Mouse (Mus musculus) limb, embryonic 11.5 days (tissue): Measurements from ENCODE around the gene Whamm. TPM values are rescaled to one million over a fixed set of nuclear protein-coding genes. Genes with fewer than 3 reads are reported as not detected.

Experiments
- ATAC-seq: fragments of 200-750 bp; cut with Nextera tagmentation; 2 replicates; pipeline ENCODE4 v1.8.0; 2017; ENCODE audit warnings: low read depth; ENCODE audit not compliant: insufficient number of reproducible peaks, low FRiP score, low TSS enrichment
- DNase-seq: peaks from one replicate; pipeline ENCODE4 v3.0.0-alpha.2; 2015; ENCODE audit warnings: low spot score
- H3K27ac ChIP-seq: fragments of 300-500 bp; sonication (generic); replicated peaks from 2 replicates; pipeline ENCODE4 v1.5.1; 2014; ENCODE audit warnings: low read depth, mild to moderate bottlenecking, low read length
- H3K27me3 ChIP-seq: fragments of 300-500 bp; sonication (generic); 2 replicates; pipeline ENCODE4 v1.6.1; 2014; ENCODE audit warnings: mild to moderate bottlenecking, low read length, mixed read lengths; ENCODE audit not compliant: control insufficient read depth, insufficient read depth
- H3K36me3 ChIP-seq: fragments of 300-500 bp; sonication (generic); 2 replicates; pipeline ENCODE4 v1.6.1; 2014; ENCODE audit warnings: mild to moderate bottlenecking, low read length, moderate library complexity, mixed read lengths; ENCODE audit not compliant: control insufficient read depth, insufficient read depth
- H3K4me1 ChIP-seq: fragments of 300-500 bp; sonication (generic); 2 replicates; pipeline ENCODE4 v1.6.1; 2014; ENCODE audit warnings: low read length, mixed read lengths; ENCODE audit not compliant: control insufficient read depth, insufficient read depth
- H3K4me2 ChIP-seq: fragments of 300-500 bp; sonication (generic); 2 replicates; pipeline ENCODE4 v1.6.1; 2014; ENCODE audit warnings: low read depth, mild to moderate bottlenecking, moderate library complexity; ENCODE audit not compliant: severe bottlenecking
- H3K4me3 ChIP-seq: fragments of 300-500 bp; sonication (generic); 2 replicates; pipeline ENCODE4 v1.5.1; 2014; ENCODE audit warnings: low read depth, low read length
- H3K9ac ChIP-seq: fragments of 300-500 bp; sonication (generic); 2 replicates; pipeline ENCODE4 v1.6.1; 2014; ENCODE audit warnings: mild to moderate bottlenecking, low read length
- H3K9me3 ChIP-seq: fragments of 300-500 bp; sonication (generic); 2 replicates; pipeline ENCODE4 v1.6.1; 2016; ENCODE audit warnings: low read length; ENCODE audit not compliant: control insufficient read depth
- WGBS: fragments of 180-500 bp; shearing (Covaris S2); extraction: QIAGEN DNeasy Blood & Tissue Kit; methylation state at CpG from one replicate; pipeline ENCODE4 v1.1.7; 2014; 5-methylcytosine and 5-hydroxymethylcytosine counted together
- polyA plus RNA-seq: library from polyadenylated mRNA; unstranded; fragments of >200 nt; fragmentation: Nextera tagmentation; extraction: Ambion mirVana; gene quantifications from 2 replicates; pipeline ENCODE4 v1.2.1, GENCODE M21; 2014

The Whamm gene
- polyA plus RNA-seq, 1 experiment from 2014 or later: 5.6 TPM

GRCm38 (mm10) chr7:81559231-81559980 is 11.7 kb upstream of the Whamm start:
- Histone ChIP-seq H3K36me3 (no peaks in the 10 kb centered on the region), H3K4me2 (no peak overlapping the region), H3K4me3 (no peak overlapping the region), H3K9ac (no peak overlapping the region), H3K4me1 (no peaks in the 10 kb centered on the region), H3K9me3 (no peaks in the 10 kb centered on the region), H3K27ac (no peak overlapping the region), H3K27me3 (no peaks in the 10 kb centered on the region)
- WGBS: 85% methylated on average over 14 of the region's 14 CpGs
- DNase-seq (no peak), ATAC-seq (no peak)

GRCm38 (mm10) chr7:81560101-81561049 is 10.7 kb upstream of the Whamm start:
- Histone ChIP-seq H3K27me3 (no peaks in the 10 kb centered on the region), H3K9me3 (no peaks in the 10 kb centered on the region), H3K36me3 (no peaks in the 10 kb centered on the region), H3K9ac (no peak overlapping the region), H3K4me2 (no peak overlapping the region), H3K4me3 (no peak overlapping the region), H3K4me1 (no peaks in the 10 kb centered on the region), H3K27ac (no peak overlapping the region)
- no peak for ATAC-seq
- WGBS: 85% methylated on average over 8 of the region's 8 CpGs
- no peak for DNase-seq

- H3K4me2 ChIP-seq: no peak overlapping the region
- H3K9ac ChIP-seq: no peak overlapping the region
- DNase-seq: no peak
- no peak overlapping the region for H3K4me3 ChIP-seq
- H3K27me3 ChIP-seq: no peaks in the 10 kb centered on the region
- 80% methylated on average over 5 of the region's 5 CpGs for WGBS
- no peak overlapping the region for H3K27ac ChIP-seq
- H3K9me3 ChIP-seq: no peaks in the 10 kb centered on the region
- no peaks in the 10 kb centered on the region for H3K36me3 ChIP-seq
- H3K4me1 ChIP-seq: no peaks in the 10 kb centered on the region
- ATAC-seq: no peak
These were observed 9.9 kb upstream of the Whamm start for GRCm38 (mm10) chr7:81561211-81561610.

- Histone ChIP-seq H3K36me3 (no peaks in the 10 kb centered on the region), H3K4me1 (0 out of 2 replicates have a peak, but pooled peaks cover 5% of the 10 kb centered on the region), H3K4me3 (no peak overlapping the region), H3K9ac (no peak overlapping the region), H3K27ac (no peak overlapping the region), H3K4me2 (no peak overlapping the region), H3K9me3 (no peaks in the 10 kb centered on the region), H3K27me3 (no peaks in the 10 kb centered on the region)
- DNase-seq (no peak), ATAC-seq (no peak)
- WGBS: 73% methylated on average over 4 of the region's 4 CpGs
These were observed 7.5 kb upstream of the Whamm start for GRCm38 (mm10) chr7:81563506-81564015.

- H3K9ac ChIP-seq: no peak overlapping the region
- no peak overlapping the region for H3K27ac ChIP-seq
- no peaks in the 10 kb centered on the region for H3K36me3 ChIP-seq
- no peak overlapping the region for H3K4me2 ChIP-seq
- H3K4me1 ChIP-seq: 0 out of 2 replicates have a peak, but pooled peaks cover 5% of the 10 kb centered on the region
- H3K27me3 ChIP-seq: no peaks in the 10 kb centered on the region
- ATAC-seq (no peak), DNase-seq (no peak)
- no peaks in the 10 kb centered on the region for H3K9me3 ChIP-seq
- no peak overlapping the region for H3K4me3 ChIP-seq
- 74% methylated on average over 7 of the region's 7 CpGs for WGBS
These were observed 6.3 kb upstream of the Whamm start for GRCm38 (mm10) chr7:81564766-81565165.

- H3K36me3 ChIP-seq: no peaks in the 10 kb centered on the region
- H3K27ac ChIP-seq: no peak overlapping the region
- no peak overlapping the region for H3K9ac ChIP-seq
- DNase-seq: peak; percentile 50
- peak; percentile 67 for ATAC-seq
- H3K4me3 ChIP-seq: no peak overlapping the region
- 36% methylated on average over 7 of the region's 7 CpGs for WGBS
- no peaks in the 10 kb centered on the region for H3K27me3 ChIP-seq
- no peak overlapping the region for H3K4me2 ChIP-seq
- no peaks in the 10 kb centered on the region for H3K9me3 ChIP-seq
- 0 out of 2 replicates have a peak, but pooled peaks cover 5% of the 10 kb centered on the region for H3K4me1 ChIP-seq
These were observed 5.5 kb upstream of the Whamm start for GRCm38 (mm10) chr7:81565381-81566055.

- no peak for DNase-seq
- H3K4me3 ChIP-seq: no peak overlapping the region
These were observed 4.7 kb upstream of the Whamm start for GRCm38 (mm10) chr7:81566332-81566731.

GRCm38 (mm10) chr7:81566892-81567291 is 4.2 kb upstream of the Whamm start, which contains the start of gene Fsd2:
Gene Fsd2, minus strand, starts transcription at chr7:81566944.
- ATAC-seq (no peak), DNase-seq (peak; percentile 23)
- H3K9ac ChIP-seq: no peak within 1 kb of the TSS
- no peaks in the 10 kb centered on the region for H3K9me3 ChIP-seq
- no peaks in the 10 kb centered on the region for H3K36me3 ChIP-seq
- no peaks in the 10 kb centered on the region for H3K27me3 ChIP-seq
- H3K4me3 ChIP-seq: no peak within 1 kb of the TSS
- 74% methylated on average over 9 of the region's 9 CpGs for WGBS
- no peak within 1 kb of the TSS for H3K4me2 ChIP-seq
- no peak within 1 kb of the TSS for H3K27ac ChIP-seq
- H3K4me1 ChIP-seq: 0 out of 2 replicates have a peak, but pooled peaks cover 5% of the 10 kb centered on the region

More at GRCm38 (mm10) chr7:81566332-81566731, 4.7 kb upstream of the Whamm start:
- no peaks in the 10 kb centered on the region for H3K27me3 ChIP-seq
- H3K4me2 ChIP-seq: no peak overlapping the region
- H3K9me3 ChIP-seq: no peaks in the 10 kb centered on the region
- H3K27ac ChIP-seq: no peak overlapping the region
- no peak for ATAC-seq
- WGBS: 91% methylated on average over 4 of the region's 4 CpGs
- H3K9ac ChIP-seq: no peak overlapping the region
- no peaks in the 10 kb centered on the region for H3K36me3 ChIP-seq
- H3K4me1 ChIP-seq: 0 out of 2 replicates have a peak, but pooled peaks cover 5% of the 10 kb centered on the region
